Mouse (Mus musculus) midbrain, embryonic 13.5 days (tissue): Measurements from ENCODE around the gene Iscu. TPM values are rescaled to one million over a fixed set of nuclear protein-coding genes. Genes with fewer than 3 reads are reported as not detected.

ENCODE experiments used
- ATAC-seq: fragments of 200-750 bp; cut with Nextera tagmentation; 2 replicates; pipeline ENCODE4 v1.8.0; 2017; ENCODE audit warnings: mild to moderate bottlenecking, moderate TSS enrichment, moderate library complexity
- H3K27ac ChIP-seq: fragments of 300-500 bp; sonication (generic); 2 replicates; pipeline ENCODE4 v1.5.1; 2015; ENCODE audit warnings: inconsistent platforms, mild to moderate bottlenecking, moderate library complexity
- H3K27me3 ChIP-seq: fragments of 300-500 bp; sonication (generic); 2 replicates; pipeline ENCODE4 v1.6.1; 2015; ENCODE audit warnings: mild to moderate bottlenecking, inconsistent platforms
- H3K36me3 ChIP-seq: fragments of 300-500 bp; sonication (generic); 2 replicates; pipeline ENCODE4 v1.6.1; 2015; ENCODE audit warnings: mild to moderate bottlenecking, inconsistent platforms
- H3K4me1 ChIP-seq: fragments of 300-500 bp; sonication (generic); replicated peaks from 2 replicates; pipeline ENCODE4 v1.6.1; 2015; ENCODE audit warnings: inconsistent platforms
- H3K4me2 ChIP-seq: fragments of 300-500 bp; sonication (generic); replicated peaks from 2 replicates; pipeline ENCODE4 v1.6.1; 2015; ENCODE audit warnings: moderate library complexity, mild to moderate bottlenecking, inconsistent platforms
- H3K4me3 ChIP-seq: fragments of 300-500 bp; sonication (generic); replicated peaks from 2 replicates; pipeline ENCODE4 v1.5.1; 2015; ENCODE audit warnings: mild to moderate bottlenecking, inconsistent platforms
- H3K9ac ChIP-seq: fragments of 300-500 bp; sonication (generic); replicated peaks from 2 replicates; pipeline ENCODE4 v1.6.1; 2015; ENCODE audit warnings: mild to moderate bottlenecking, inconsistent platforms
- H3K9me3 ChIP-seq: fragments of 300-500 bp; sonication (generic); 2 replicates; pipeline ENCODE4 v1.6.1; 2016; ENCODE audit warnings: mild to moderate bottlenecking, inconsistent platforms
- WGBS: fragments of 180-500 bp; shearing (Covaris S2); methylation state at CpG from one replicate; pipeline ENCODE4 v1.1.7; 2015; 5-methylcytosine and 5-hydroxymethylcytosine counted together
- polyA plus RNA-seq: library from polyadenylated mRNA; unstranded; fragments of >200 nt; fragmentation: Nextera tagmentation; extraction: Ambion mirVana; gene quantifications from 2 replicates; pipeline ENCODE4 v1.2.1, GENCODE M21; 2015

The Iscu gene
- polyA plus RNA-seq, 1 experiment from 2014 or later, result 93.0 TPM

- Histone ChIP-seq H3K4me3 (peak overlapping the region; percentile 61), H3K36me3 (peaks cover 26% of the 10 kb centered on the region), H3K27ac (peak overlapping the region; percentile 97), H3K9me3 (no peaks in the 10 kb centered on the region), H3K27me3 (no peaks in the 10 kb centered on the region), H3K4me2 (peak overlapping the region; percentile 52), H3K9ac (peak overlapping the region; percentile 66), H3K4me1 (peaks cover 34% of the 10 kb centered on the region)
- ATAC-seq, result peak; percentile 68
- WGBS, result 27% methylated on average over 7 of the region's 7 CpGs
Observed at GRCm38 (mm10) chr5:113735023-113735344, 37.6 kb upstream of the Iscu start.

GRCm38 (mm10) chr5:113735345-113736112 lies 37.0 kb upstream of the Iscu start, which contains the start of gene Ficd:
Ficd (plus strand) TSS chr5:113735803.
- Histone ChIP-seq H3K4me1 (peaks cover 29% of the 10 kb centered on the region), H3K27me3 (no peaks in the 10 kb centered on the region), H3K4me2 (peak within 1 kb of the TSS; percentile 84), H3K4me3 (peak within 1 kb of the TSS; percentile 61), H3K27ac (peak within 1 kb of the TSS; percentile 97), H3K9ac (peak within 1 kb of the TSS; percentile 68), H3K36me3 (peaks cover 31% of the 10 kb centered on the region), H3K9me3 (no peaks in the 10 kb centered on the region)
- WGBS, result under 1% methylated on average over 43 of the region's 71 CpGs
- peak; percentile 97 for ATAC-seq

- H3K9ac ChIP-seq, result peak overlapping the region; percentile 68
- H3K4me2 ChIP-seq, result peak overlapping the region; percentile 84
- peak; percentile 30; the same call in 1 of the 2 replicates for ATAC-seq
- no peaks in the 10 kb centered on the region for H3K9me3 ChIP-seq
- H3K4me3 ChIP-seq, result peak overlapping the region; percentile 61
- WGBS, result 4% methylated on average over 10 of the region's 10 CpGs
- peak overlapping the region; percentile 97 for H3K27ac ChIP-seq
- peaks cover 24% of the 10 kb centered on the region for H3K4me1 ChIP-seq
- H3K36me3 ChIP-seq, result peaks cover 37% of the 10 kb centered on the region
- no peaks in the 10 kb centered on the region for H3K27me3 ChIP-seq
Observed at GRCm38 (mm10) chr5:113736113-113736502, 36.4 kb upstream of the Iscu start.

GRCm38 (mm10) chr5:113736522-113737164 lies 35.9 kb upstream of the Iscu start:
- Histone ChIP-seq H3K4me2 (peak overlapping the region; percentile 84), H3K4me3 (peak overlapping the region; percentile 61), H3K27ac (peak overlapping the region; percentile 97), H3K27me3 (no peaks in the 10 kb centered on the region), H3K9ac (peak overlapping the region; percentile 68), H3K4me1 (peaks cover 24% of the 10 kb centered on the region), H3K36me3 (peaks cover 42% of the 10 kb centered on the region), H3K9me3 (no peaks in the 10 kb centered on the region)
- ATAC-seq, result no peak
- WGBS, result 41% methylated on average over 15 of the region's 15 CpGs

GRCm38 (mm10) chr5:113737607-113738237 lies 34.8 kb upstream of the Iscu start:
- Histone ChIP-seq H3K27ac (no peak overlapping the region), H3K4me2 (no peak overlapping the region), H3K4me1 (peaks cover 24% of the 10 kb centered on the region), H3K9me3 (no peaks in the 10 kb centered on the region), H3K36me3 (peaks cover 53% of the 10 kb centered on the region), H3K27me3 (no peaks in the 10 kb centered on the region), H3K4me3 (no peak overlapping the region), H3K9ac (peak overlapping the region; percentile 23; the same call in 1 of the 2 replicates)
- no peak for ATAC-seq
- 94% methylated on average over 11 of the region's 11 CpGs for WGBS

GRCm38 (mm10) chr5:113747629-113748028 lies 24.9 kb upstream of the Iscu start:
- Histone ChIP-seq H3K36me3 (peaks cover 98% of the 10 kb centered on the region), H3K9ac (no peak overlapping the region), H3K4me2 (no peak overlapping the region), H3K4me1 (no peaks in the 10 kb centered on the region), H3K4me3 (no peak overlapping the region), H3K9me3 (no peaks in the 10 kb centered on the region), H3K27me3 (no peaks in the 10 kb centered on the region), H3K27ac (no peak overlapping the region)
- 95% methylated on average over 5 of the region's 5 CpGs for WGBS
- ATAC-seq, result no peak

- Histone ChIP-seq H3K9ac (no peak overlapping the region), H3K36me3 (peaks cover 98% of the 10 kb centered on the region), H3K9me3 (no peaks in the 10 kb centered on the region), H3K27ac (no peak overlapping the region), H3K27me3 (no peaks in the 10 kb centered on the region), H3K4me1 (no peaks in the 10 kb centered on the region), H3K4me3 (no peak overlapping the region), H3K4me2 (no peak overlapping the region)
- 94% methylated on average over 13 of the region's 13 CpGs for WGBS
- ATAC-seq, result no peak
Observed at GRCm38 (mm10) chr5:113748556-113749331, 23.8 kb upstream of the Iscu start.

- WGBS, result 95% methylated on average over 9 of the region's 9 CpGs
- H3K27me3 ChIP-seq, result no peaks in the 10 kb centered on the region
- no peak for ATAC-seq
- H3K36me3 ChIP-seq, result peaks cover 97% of the 10 kb centered on the region
- H3K9ac ChIP-seq, result no peak overlapping the region
- H3K4me3 ChIP-seq, result no peak overlapping the region
- H3K4me1 ChIP-seq, result no peaks in the 10 kb centered on the region
- no peak overlapping the region for H3K4me2 ChIP-seq
- H3K27ac ChIP-seq, result no peak overlapping the region
- no peaks in the 10 kb centered on the region for H3K9me3 ChIP-seq
Observed at GRCm38 (mm10) chr5:113751521-113752157, 20.9 kb upstream of the Iscu start.

- H3K9me3 ChIP-seq, result no peaks in the 10 kb centered on the region
- 91% methylated on average over 15 of the region's 15 CpGs for WGBS
- H3K4me2 ChIP-seq, result no peak overlapping the region
- H3K9ac ChIP-seq, result no peak overlapping the region
- no peaks in the 10 kb centered on the region for H3K27me3 ChIP-seq
- no peak overlapping the region for H3K27ac ChIP-seq
- peaks cover 99% of the 10 kb centered on the region for H3K36me3 ChIP-seq
- no peak overlapping the region for H3K4me3 ChIP-seq
- no peak for ATAC-seq
- H3K4me1 ChIP-seq, result no peaks in the 10 kb centered on the region
Observed at GRCm38 (mm10) chr5:113755347-113756030, 17.1 kb upstream of the Iscu start.

- Histone ChIP-seq H3K4me1 (no peaks in the 10 kb centered on the region), H3K4me2 (no peak overlapping the region), H3K36me3 (peaks cover 88% of the 10 kb centered on the region), H3K4me3 (no peak overlapping the region), H3K27me3 (no peaks in the 10 kb centered on the region), H3K27ac (no peak overlapping the region), H3K9ac (no peak overlapping the region), H3K9me3 (no peaks in the 10 kb centered on the region)
- WGBS, result 89% methylated on average over 2 of the region's 2 CpGs
- no peak for ATAC-seq
Observed at GRCm38 (mm10) chr5:113761585-113761984, 11.0 kb upstream of the Iscu start.

GRCm38 (mm10) chr5:113764426-113764825 lies 8.1 kb upstream of the Iscu start:
- Histone ChIP-seq H3K4me2 (no peak overlapping the region), H3K36me3 (peaks cover 83% of the 10 kb centered on the region), H3K9me3 (no peaks in the 10 kb centered on the region), H3K4me3 (no peak overlapping the region), H3K27me3 (no peaks in the 10 kb centered on the region), H3K27ac (no peak overlapping the region), H3K9ac (no peak overlapping the region), H3K4me1 (peaks cover 10% of the 10 kb centered on the region)
- ATAC-seq, result no peak
- WGBS, result 91% methylated on average over 7 of the region's 7 CpGs
